Mouse (Mus musculus) MEL (cell line): ENCODE measurements around the gene Mybpc2. TPM values are rescaled to one million over a fixed set of nuclear protein-coding genes. Genes with fewer than 3 reads are reported as not detected.

Source experiments
- DNase-seq: peaks from one replicate; pipeline ENCODE4 v3.0.0; 2011; ENCODE audit warnings: low read depth, low spot score
- H3K27ac ChIP-seq: 2 replicates; pipeline ENCODE4 v1.5.1; 2012; ENCODE audit warnings: low read depth, mild to moderate bottlenecking, control low read depth, low read length, moderate library complexity; ENCODE audit not compliant: control insufficient read depth
- H3K27me3 ChIP-seq, 2 experiments: fragments of 150-350 bp in 1 of 2; sonication (generic) in 1 of 2; 2 replicates each; pipeline ENCODE4 v1.6.1; 2012; ENCODE audit warnings: low read length in 2 of 2, mild to moderate bottlenecking in 2 of 2, improper control_type of control experiment in 1 of 2, moderate library complexity in 1 of 2; ENCODE audit not compliant: insufficient read depth in 2 of 2, control insufficient read depth in 1 of 2
- H3K36me3 ChIP-seq, 2 experiments: 2 replicates each; pipeline ENCODE4 v1.6.1; 2012 to 2014; ENCODE audit warnings: low read length in 2 of 2, improper control_type of control experiment in 1 of 2, inconsistent platforms in 1 of 2, mild to moderate bottlenecking in 1 of 2; ENCODE audit not compliant: insufficient read depth in 2 of 2, control insufficient read depth in 1 of 2
- H3K4me1 ChIP-seq, 2 experiments: fragments of 150-350 bp in 1 of 2; sonication (generic) in 1 of 2; 2 replicates each; pipeline ENCODE4 v1.6.1; 2012; ENCODE audit warnings: low read length in 2 of 2, improper control_type of control experiment in 1 of 2, mild to moderate bottlenecking in 1 of 2; ENCODE audit not compliant: insufficient read depth in 2 of 2, control insufficient read depth in 1 of 2
- H3K4me3 ChIP-seq, 2 experiments: fragments of 150-350 bp in 1 of 2; sonication (generic) in 1 of 2; 2 replicates each; pipeline ENCODE4 v1.5.1; 2012; ENCODE audit warnings: low read depth in 2 of 2, low read length in 2 of 2, mild to moderate bottlenecking in 2 of 2, moderate library complexity in 2 of 2, control low read depth in 1 of 2, improper control_type of control experiment in 1 of 2; ENCODE audit not compliant: control insufficient read depth in 1 of 2, insufficient read depth in 1 of 2
- H3K79me2 ChIP-seq: 2 replicates; pipeline ENCODE4 v1.6.1; 2012; ENCODE audit warnings: mild to moderate bottlenecking, low read length, moderate library complexity; ENCODE audit not compliant: control insufficient read depth, poor library complexity, insufficient read depth
- H3K9ac ChIP-seq: 2 replicates; pipeline ENCODE4 v1.6.1; 2012; ENCODE audit warnings: low read depth, mild to moderate bottlenecking, control low read depth, low read length, moderate library complexity; ENCODE audit not compliant: control insufficient read depth, poor library complexity, severe bottlenecking
- H3K9me3 ChIP-seq: fragments of 150-350 bp; sonication (generic); replicated peaks from 2 replicates; pipeline ENCODE4 v1.6.1; 2012; ENCODE audit warnings: mild to moderate bottlenecking, low read length, improper control_type of control experiment, moderate library complexity; ENCODE audit not compliant: insufficient read depth
- BHLHE40 ChIP-seq: IDR thresholded peaks from 2 replicates; pipeline ENCODE4 v1.6.1; 2012; ENCODE audit warnings: low read depth, mild to moderate bottlenecking, inconsistent platforms, low read length, improper control_type of control experiment, borderline replicate concordance
- CHD1 ChIP-seq: IDR thresholded peaks from 2 replicates; pipeline ENCODE4 v1.6.1; 2012; ENCODE audit warnings: low read depth, mild to moderate bottlenecking, inconsistent platforms, low read length, improper control_type of control experiment
- CTCF ChIP-seq, 3 experiments: IDR thresholded peaks in 2 of 3; conservative IDR thresholded peaks in 1 of 3; 2 replicates each; pipeline ENCODE4 v1.5.1; 2011 to 2012; ENCODE audit warnings: low read length in 3 of 3, low read depth in 2 of 3, mild to moderate bottlenecking in 2 of 3, improper control_type of control experiment in 1 of 3, inconsistent platforms in 1 of 3, mixed read lengths in 1 of 3, moderate library complexity in 1 of 3; ENCODE audit not compliant: control insufficient read depth in 1 of 3, insufficient read depth in 1 of 3, poor library complexity in 1 of 3, severe bottlenecking in 1 of 3
- E2F4 ChIP-seq: IDR thresholded peaks from 2 replicates; pipeline ENCODE4 v1.6.1; 2011; ENCODE audit warnings: low read depth, low read length, improper control_type of control experiment, borderline replicate concordance
- ETS1 ChIP-seq: IDR thresholded peaks from 2 replicates; pipeline ENCODE4 v1.6.1; 2012; ENCODE audit warnings: low read depth, mild to moderate bottlenecking, inconsistent platforms, low read length, improper control_type of control experiment, moderate library complexity
- GABPA ChIP-seq: IDR thresholded peaks from 2 replicates; pipeline ENCODE4 v1.6.1; 2012; ENCODE audit warnings: low read depth, mild to moderate bottlenecking, inconsistent platforms, low read length, improper control_type of control experiment, moderate library complexity
- GATA1 ChIP-seq: IDR thresholded peaks from 2 replicates; pipeline ENCODE4 v1.6.1; 2011; ENCODE audit warnings: low read depth, low read length, improper control_type of control experiment
- JUND ChIP-seq: IDR thresholded peaks from 2 replicates; pipeline ENCODE4 v1.6.1; 2011; ENCODE audit warnings: low read depth, mild to moderate bottlenecking, improper control_type of control experiment, low read length
- KAT2A ChIP-seq: conservative IDR thresholded peaks from 2 replicates; pipeline ENCODE4 v1.6.1; 2012; ENCODE audit warnings: low read depth, low read length, improper control_type of control experiment, inconsistent platforms
- MAFK ChIP-seq: IDR thresholded peaks from 2 replicates; pipeline ENCODE4 v1.6.1; 2011; ENCODE audit warnings: low read depth, mild to moderate bottlenecking, low read length, improper control_type of control experiment, borderline replicate concordance
- MAX ChIP-seq: IDR thresholded peaks from 2 replicates; pipeline ENCODE4 v1.6.1; 2011; ENCODE audit warnings: low read length, improper control_type of control experiment
- MAZ ChIP-seq: IDR thresholded peaks from 2 replicates; pipeline ENCODE4 v1.6.1; 2012; ENCODE audit warnings: low read depth, mild to moderate bottlenecking, inconsistent platforms, low read length, improper control_type of control experiment
- MEF2A ChIP-seq: IDR thresholded peaks from 2 replicates; pipeline ENCODE4 v1.6.1; 2014; ENCODE audit warnings: low read depth, mild to moderate bottlenecking, inconsistent platforms, low read length, improper control_type of control experiment; ENCODE audit not compliant: poor library complexity, insufficient replicate concordance, severe bottlenecking; ENCODE audit errors: extremely low read depth
- MXI1 ChIP-seq: IDR thresholded peaks from 2 replicates; pipeline ENCODE4 v1.6.1; 2011; ENCODE audit warnings: mild to moderate bottlenecking, low read depth, low read length, improper control_type of control experiment
- MYB ChIP-seq: IDR thresholded peaks from 2 replicates; pipeline ENCODE4 v1.6.1; 2011; ENCODE audit warnings: mild to moderate bottlenecking, low read depth, low read length, improper control_type of control experiment
- POLR2A ChIP-seq, 2 experiments: IDR thresholded peaks; 2 replicates each; pipeline ENCODE4 v1.6.1; 2011 to 2012; ENCODE audit warnings: low read length in 2 of 2, mild to moderate bottlenecking in 2 of 2, control low read depth in 1 of 2, improper control_type of control experiment in 1 of 2, low read depth in 1 of 2, moderate library complexity in 1 of 2; ENCODE audit not compliant: control insufficient read depth in 1 of 2, insufficient read depth in 1 of 2, poor library complexity in 1 of 2
- POLR2AphosphoS5 ChIP-seq: IDR thresholded peaks from 2 replicates; pipeline ENCODE4 v1.6.1; 2012; ENCODE audit warnings: low read depth, borderline replicate concordance, mild to moderate bottlenecking, inconsistent platforms, low read length, moderate library complexity, mixed read lengths
- RCOR1 ChIP-seq: IDR thresholded peaks from 2 replicates; pipeline ENCODE4 v1.6.1; 2012; ENCODE audit warnings: low read depth, mild to moderate bottlenecking, inconsistent platforms, low read length, improper control_type of control experiment
- SIN3A ChIP-seq: IDR thresholded peaks from 2 replicates; pipeline ENCODE4 v1.6.1; 2012; ENCODE audit warnings: low read length, improper control_type of control experiment, inconsistent platforms
- TAL1 ChIP-seq: IDR thresholded peaks from 2 replicates; pipeline ENCODE4 v1.6.1; 2012; ENCODE audit warnings: mild to moderate bottlenecking, inconsistent platforms, low read length, moderate library complexity, mixed read lengths
- ZMIZ1 ChIP-seq: IDR thresholded peaks from 2 replicates; pipeline ENCODE4 v1.6.1; 2012; ENCODE audit warnings: low read depth, mild to moderate bottlenecking, inconsistent platforms, low read length, improper control_type of control experiment, moderate library complexity
- ZNF384 ChIP-seq: IDR thresholded peaks from 2 replicates; pipeline ENCODE4 v1.6.1; 2012; ENCODE audit warnings: low read depth, mild to moderate bottlenecking, inconsistent platforms, low read length, improper control_type of control experiment
- polyA plus RNA-seq, 2 experiments: library from polyadenylated mRNA; stranded (reverse) in 1 of 2; unstranded in 1 of 2; fragments of >175 nt in 1 of 2; fragments of >200 nt in 1 of 2; gene quantifications; 2 replicates each; pipeline versions ENCODE4 v1.2.1 to v1.2.4; 2012; ENCODE audit warnings: low replicate concordance in 2 of 2, low read depth in 1 of 2; ENCODE audit not compliant: insufficient read length in 2 of 2, insufficient read depth in 1 of 2, missing spikeins in 1 of 2
- total RNA-seq: library from RNA; depleted of rRNA; stranded (reverse); fragments of 300-350 nt; gene quantifications from 2 replicates; pipeline ENCODE4 v1.2.3, GENCODE M21; 2012

Mybpc2 gene
- total and polyA plus RNA-seq, 3 experiments, result not detected

GRCm38 (mm10) chr7:44536590-44536968, 12.1 kb upstream of the Mybpc2 start:
- no peak overlapping the region for H3K9ac ChIP-seq
- DNase-seq, result no peak
- H3K4me1 ChIP-seq, result no peaks in the 10 kb centered on the region
- H3K36me3 ChIP-seq, result no peaks in the 10 kb centered on the region
- no peaks in the 10 kb centered on the region for H3K79me2 ChIP-seq
- H3K27ac ChIP-seq, result no peak overlapping the region
- no peak overlapping the region for H3K4me3 ChIP-seq
- no peak for TF ChIP-seq MYB
- no peak for TF ChIP-seq POLR2AphosphoS5
- TF ChIP-seq MAZ, result no peak
- no peak for TF ChIP-seq SIN3A
- no peak for TF ChIP-seq E2F4
- no peak for TF ChIP-seq TAL1
- TF ChIP-seq MAFK, result no peak
- TF ChIP-seq KAT2A, result no peak
- no peak for TF ChIP-seq ZNF384
- TF ChIP-seq GATA1, result no peak
- no peak for TF ChIP-seq JUND
- TF ChIP-seq RCOR1, result no peak
- no peaks in the 10 kb centered on the region for H3K27me3 ChIP-seq
- H3K9me3 ChIP-seq, result no peaks in the 10 kb centered on the region

GRCm38 (mm10) chr7:44535657-44536589, 11.5 kb upstream of the Mybpc2 start:
- no peak for DNase-seq
- H3K4me1 ChIP-seq, result no peaks in the 10 kb centered on the region

More at GRCm38 (mm10) chr7:44535657-44536589, 11.5 kb upstream of the Mybpc2 start:
- Histone ChIP-seq H3K27me3 (no peaks in the 10 kb centered on the region), H3K36me3 (no peaks in the 10 kb centered on the region), H3K79me2 (no peaks in the 10 kb centered on the region), H3K9ac (no peak overlapping the region), H3K9me3 (no peaks in the 10 kb centered on the region), H3K4me3 (no peak overlapping the region)
- TF ChIP-seq TAL1 (no peak), ZMIZ1 (no peak), CHD1 (no peak), GABPA (no peak), BHLHE40 (no peak), MAX (no peak), CTCF (IDR thresholded peaks at IDR 0.05 in 2 of 3, conservative IDR thresholded peaks at IDR 0.05 in 1 of 3; ENCODE audit: control insufficient read depth in 1 of 3, insufficient read depth in 1 of 3, low read depth in 2 of 3, low read length in 3 of 3, poor library complexity in 1 of 3, severe bottlenecking in 1 of 3) (no peak), MXI1 (no peak), MAZ (no peak), MEF2A (no peak), MAFK (no peak), ETS1 (no peak), POLR2A (IDR thresholded peaks at IDR 0.05; ENCODE audit: control insufficient read depth in 1 of 2, insufficient read depth in 1 of 2, low read depth in 1 of 2, low read length in 2 of 2, poor library complexity in 1 of 2) (no peak)
- TF ChIP-seq, all 39 proteins: peak for 0
- H3K27ac ChIP-seq, result no peak overlapping the region
